Mouse (Mus musculus) midbrain, embryonic 13.5 days (tissue): Measurements from ENCODE around the gene Gcn1l1. TPM values are rescaled to one million over a fixed set of nuclear protein-coding genes. Genes with fewer than 3 reads are reported as not detected.

Experiments
- ATAC-seq: fragments of 200-750 bp; cut with Nextera tagmentation; 2 replicates; pipeline ENCODE4 v1.8.0; 2017; ENCODE audit warnings: mild to moderate bottlenecking, moderate TSS enrichment, moderate library complexity
- H3K27ac ChIP-seq: fragments of 300-500 bp; sonication (generic); 2 replicates; pipeline ENCODE4 v1.5.1; 2015; ENCODE audit warnings: inconsistent platforms, mild to moderate bottlenecking, moderate library complexity
- H3K27me3 ChIP-seq: fragments of 300-500 bp; sonication (generic); 2 replicates; pipeline ENCODE4 v1.6.1; 2015; ENCODE audit warnings: mild to moderate bottlenecking, inconsistent platforms
- H3K36me3 ChIP-seq: fragments of 300-500 bp; sonication (generic); 2 replicates; pipeline ENCODE4 v1.6.1; 2015; ENCODE audit warnings: mild to moderate bottlenecking, inconsistent platforms
- H3K4me1 ChIP-seq: fragments of 300-500 bp; sonication (generic); replicated peaks from 2 replicates; pipeline ENCODE4 v1.6.1; 2015; ENCODE audit warnings: inconsistent platforms
- H3K4me2 ChIP-seq: fragments of 300-500 bp; sonication (generic); replicated peaks from 2 replicates; pipeline ENCODE4 v1.6.1; 2015; ENCODE audit warnings: moderate library complexity, mild to moderate bottlenecking, inconsistent platforms
- H3K4me3 ChIP-seq: fragments of 300-500 bp; sonication (generic); replicated peaks from 2 replicates; pipeline ENCODE4 v1.5.1; 2015; ENCODE audit warnings: mild to moderate bottlenecking, inconsistent platforms
- H3K9ac ChIP-seq: fragments of 300-500 bp; sonication (generic); replicated peaks from 2 replicates; pipeline ENCODE4 v1.6.1; 2015; ENCODE audit warnings: mild to moderate bottlenecking, inconsistent platforms
- H3K9me3 ChIP-seq: fragments of 300-500 bp; sonication (generic); 2 replicates; pipeline ENCODE4 v1.6.1; 2016; ENCODE audit warnings: mild to moderate bottlenecking, inconsistent platforms
- WGBS: fragments of 180-500 bp; shearing (Covaris S2); methylation state at CpG from one replicate; pipeline ENCODE4 v1.1.7; 2015; 5-methylcytosine and 5-hydroxymethylcytosine counted together
- polyA plus RNA-seq: library from polyadenylated mRNA; unstranded; fragments of >200 nt; fragmentation: Nextera tagmentation; extraction: Ambion mirVana; gene quantifications from 2 replicates; pipeline ENCODE4 v1.2.1, GENCODE M21; 2015

The Gcn1l1 gene
- polyA plus RNA-seq, 1 experiment from 2014 or later = 49.1 TPM

GRCm38 (mm10) chr5:115652681-115653575 is 87.9 kb downstream of the Gcn1l1 start:
- peaks cover 22% of the 10 kb centered on the region for H3K4me1 ChIP-seq
- peak overlapping the region; percentile 71 for H3K4me2 ChIP-seq
- H3K36me3 ChIP-seq = peaks cover 21% of the 10 kb centered on the region
- H3K9me3 ChIP-seq = no peaks in the 10 kb centered on the region
- H3K27me3 ChIP-seq = no peaks in the 10 kb centered on the region
- WGBS = 4% methylated on average over 35 of the region's 35 CpGs
- H3K27ac ChIP-seq = peak overlapping the region; percentile 83
- peak overlapping the region; percentile 70 for H3K9ac ChIP-seq
- peak overlapping the region; percentile 44 for H3K4me3 ChIP-seq
- peak; percentile 100 for ATAC-seq

- H3K27ac ChIP-seq = no peak overlapping the region
- peaks cover 18% of the 10 kb centered on the region for H3K4me1 ChIP-seq
- no peak overlapping the region for H3K4me3 ChIP-seq
- H3K9ac ChIP-seq = no peak overlapping the region
- peaks cover 13% of the 10 kb centered on the region for H3K36me3 ChIP-seq
- no peak for ATAC-seq
- no peaks in the 10 kb centered on the region for H3K9me3 ChIP-seq
- 92% methylated on average over 12 of the region's 12 CpGs for WGBS
- H3K27me3 ChIP-seq = no peaks in the 10 kb centered on the region
- H3K4me2 ChIP-seq = no peak overlapping the region
These were observed 88.7 kb downstream of the Gcn1l1 start for GRCm38 (mm10) chr5:115653776-115654175.

GRCm38 (mm10) chr5:115656677-115657076 is 91.6 kb downstream of the Gcn1l1 start:
- H3K9ac ChIP-seq = no peak overlapping the region
- 80% methylated on average over 6 of the region's 6 CpGs for WGBS
- no peaks in the 10 kb centered on the region for H3K27me3 ChIP-seq
- H3K36me3 ChIP-seq = peaks cover 17% of the 10 kb centered on the region
- H3K4me2 ChIP-seq = no peak overlapping the region
- no peak overlapping the region for H3K4me3 ChIP-seq
- no peak for ATAC-seq
- H3K4me1 ChIP-seq = peaks cover 11% of the 10 kb centered on the region
- no peak overlapping the region for H3K27ac ChIP-seq
- no peaks in the 10 kb centered on the region for H3K9me3 ChIP-seq

GRCm38 (mm10) chr5:115657234-115657633 is 92.2 kb downstream of the Gcn1l1 start:
- Histone ChIP-seq H3K36me3 (peaks cover 19% of the 10 kb centered on the region), H3K4me2 (no peak overlapping the region), H3K4me1 (peaks cover 6% of the 10 kb centered on the region), H3K9me3 (no peaks in the 10 kb centered on the region), H3K4me3 (no peak overlapping the region), H3K9ac (no peak overlapping the region), H3K27me3 (no peaks in the 10 kb centered on the region), H3K27ac (no peak overlapping the region)
- WGBS = 74% methylated on average over 1 of the region's 1 CpGs
- ATAC-seq = no peak

- Histone ChIP-seq H3K4me2 (no peak overlapping the region), H3K9ac (no peak overlapping the region), H3K4me3 (no peak overlapping the region), H3K27ac (no peak overlapping the region), H3K4me1 (no peaks in the 10 kb centered on the region), H3K27me3 (no peaks in the 10 kb centered on the region), H3K36me3 (peaks cover 25% of the 10 kb centered on the region), H3K9me3 (no peaks in the 10 kb centered on the region)
- ATAC-seq = no peak
- WGBS = 88% methylated on average over 6 of the region's 6 CpGs
These were observed 93.3 kb downstream of the Gcn1l1 start for GRCm38 (mm10) chr5:115658352-115658751.

GRCm38 (mm10) chr5:115662658-115663057 is 97.6 kb downstream of the Gcn1l1 start:
- H3K36me3 ChIP-seq = peaks cover 26% of the 10 kb centered on the region
- no peak for ATAC-seq

GRCm38 (mm10) chr5:115666366-115667065 is 101.5 kb downstream of the Gcn1l1 start:
- H3K36me3 ChIP-seq = peaks cover 17% of the 10 kb centered on the region
- peaks cover 15% of the 10 kb centered on the region for H3K4me1 ChIP-seq
- no peak overlapping the region for H3K9ac ChIP-seq
- no peak overlapping the region for H3K4me2 ChIP-seq
- no peak overlapping the region for H3K4me3 ChIP-seq
- WGBS = 60% methylated on average over 8 of the region's 8 CpGs
- H3K27me3 ChIP-seq = no peaks in the 10 kb centered on the region
- 0 out of 2 replicates have a peak overlapping the region, but pooled peaks have one; percentile 21 for H3K27ac ChIP-seq
- no peak for ATAC-seq
- no peaks in the 10 kb centered on the region for H3K9me3 ChIP-seq

More at GRCm38 (mm10) chr5:115662658-115663057, 97.6 kb downstream of the Gcn1l1 start:
- Histone ChIP-seq H3K9ac (no peak overlapping the region), H3K9me3 (no peaks in the 10 kb centered on the region), H3K4me3 (no peak overlapping the region), H3K4me2 (no peak overlapping the region), H3K4me1 (peaks cover 6% of the 10 kb centered on the region), H3K27ac (no peak overlapping the region), H3K27me3 (no peaks in the 10 kb centered on the region)
- WGBS = 82% methylated on average over 22 of the region's 22 CpGs

- no peak for ATAC-seq
- no peaks in the 10 kb centered on the region for H3K27me3 ChIP-seq
- peaks cover 15% of the 10 kb centered on the region for H3K4me1 ChIP-seq
- 65% methylated on average over 8 of the region's 8 CpGs for WGBS
- H3K4me2 ChIP-seq = no peak overlapping the region
- H3K9ac ChIP-seq = no peak overlapping the region
- H3K9me3 ChIP-seq = no peaks in the 10 kb centered on the region
- no peak overlapping the region for H3K27ac ChIP-seq
- H3K36me3 ChIP-seq = peaks cover 13% of the 10 kb centered on the region
- H3K4me3 ChIP-seq = no peak overlapping the region
These were observed 102.2 kb downstream of the Gcn1l1 start for GRCm38 (mm10) chr5:115667210-115667609.

- ATAC-seq = no peak
- no peak overlapping the region for H3K4me3 ChIP-seq
- H3K9me3 ChIP-seq = no peaks in the 10 kb centered on the region
- H3K27me3 ChIP-seq = no peaks in the 10 kb centered on the region
- H3K36me3 ChIP-seq = peaks cover 9% of the 10 kb centered on the region
- H3K4me2 ChIP-seq = no peak overlapping the region
- no peak overlapping the region for H3K9ac ChIP-seq
- H3K4me1 ChIP-seq = peaks cover 15% of the 10 kb centered on the region
- no peak overlapping the region for H3K27ac ChIP-seq
- WGBS = 6% methylated on average over 7 of the region's 7 CpGs
These were observed 102.8 kb downstream of the Gcn1l1 start for GRCm38 (mm10) chr5:115667894-115668293.

- 77% methylated on average over 12 of the region's 12 CpGs for WGBS
- Histone ChIP-seq H3K27me3 (no peaks in the 10 kb centered on the region), H3K36me3 (peaks cover 4% of the 10 kb centered on the region), H3K27ac (no peak overlapping the region), H3K4me1 (peaks cover 15% of the 10 kb centered on the region), H3K4me3 (no peak overlapping the region), H3K9me3 (no peaks in the 10 kb centered on the region), H3K4me2 (no peak overlapping the region), H3K9ac (no peak overlapping the region)
- no peak for ATAC-seq
These were observed 103.9 kb downstream of the Gcn1l1 start for GRCm38 (mm10) chr5:115668986-115669385.

- H3K27ac ChIP-seq = no peak overlapping the region
- no peaks in the 10 kb centered on the region for H3K9me3 ChIP-seq
- no peak for ATAC-seq
- H3K4me2 ChIP-seq = no peak overlapping the region
- H3K4me3 ChIP-seq = no peak overlapping the region
- H3K27me3 ChIP-seq = no peaks in the 10 kb centered on the region
- peaks cover 4% of the 10 kb centered on the region for H3K36me3 ChIP-seq
- H3K4me1 ChIP-seq = peaks cover 15% of the 10 kb centered on the region
- 86% methylated on average over 11 of the region's 11 CpGs for WGBS
- H3K9ac ChIP-seq = no peak overlapping the region
These were observed 104.9 kb downstream of the Gcn1l1 start for GRCm38 (mm10) chr5:115669974-115670373.

- no peak overlapping the region for H3K4me2 ChIP-seq
- H3K9me3 ChIP-seq = no peaks in the 10 kb centered on the region
- WGBS = 75% methylated on average over 2 of the region's 2 CpGs
- H3K27me3 ChIP-seq = no peaks in the 10 kb centered on the region
- H3K36me3 ChIP-seq = peaks cover 4% of the 10 kb centered on the region
- H3K4me1 ChIP-seq = peaks cover 15% of the 10 kb centered on the region
- no peak for ATAC-seq
- H3K9ac ChIP-seq = no peak overlapping the region
- H3K27ac ChIP-seq = no peak overlapping the region
- no peak overlapping the region for H3K4me3 ChIP-seq
These were observed 105.4 kb downstream of the Gcn1l1 start for GRCm38 (mm10) chr5:115670406-115670805.
